Mouse (Mus musculus) cortical plate, adult 2 months (tissue): ENCODE measurements around the gene Clock. TPM values are rescaled to one million over a fixed set of nuclear protein-coding genes. Genes with fewer than 3 reads are reported as not detected.

ENCODE experiments used
- H3K27ac ChIP-seq: fragments of 200-500 bp; 2 replicates; pipeline ENCODE4 v1.5.1; 2012; ENCODE audit warnings: low read length, control low read depth, inconsistent platforms; ENCODE audit not compliant: insufficient read depth
- H3K4me1 ChIP-seq: fragments of 200-500 bp; 2 replicates; pipeline ENCODE4 v1.6.1; 2011; ENCODE audit warnings: low read length; ENCODE audit not compliant: control insufficient read depth, insufficient read depth
- H3K4me3 ChIP-seq: fragments of 200-500 bp; 2 replicates; pipeline ENCODE4 v1.5.1; 2011; ENCODE audit warnings: mild to moderate bottlenecking, low read length, control low read depth; ENCODE audit not compliant: insufficient read depth
- CTCF ChIP-seq: fragments of 200-500 bp; IDR thresholded peaks from 2 replicates; pipeline ENCODE4 v1.5.1; 2011; ENCODE audit warnings: mild to moderate bottlenecking, control low read depth, low read length; ENCODE audit not compliant: insufficient read depth; ENCODE audit errors: extremely low read depth
- POLR2A ChIP-seq: fragments of 200-500 bp; IDR thresholded peaks from 2 replicates; pipeline ENCODE4 v1.6.1; 2011; ENCODE audit warnings: mild to moderate bottlenecking, low read length, control low read depth; ENCODE audit not compliant: insufficient read depth; ENCODE audit errors: extremely low read depth
- polyA plus RNA-seq: library from polyadenylated mRNA; depleted of rRNA; stranded (reverse); fragments of >200 nt; gene quantifications from 2 replicates; pipeline ENCODE4 v1.2.3, GENCODE M21; 2012; rRNA removed

Gene Clock
- polyA plus RNA-seq, 1 experiment = 23.6 TPM

GRCm38 (mm10) chr5:76171039-76171438, 133.6 kb downstream of the Clock start:
- Histone ChIP-seq H3K27ac (no peak overlapping the region), H3K4me1 (no peaks in the 10 kb centered on the region), H3K4me3 (no peak overlapping the region)
- no peak for TF ChIP-seq CTCF
- no peak for TF ChIP-seq POLR2A

GRCm38 (mm10) chr5:76170522-76170921, 134.1 kb downstream of the Clock start:
- Histone ChIP-seq H3K4me3 (no peak overlapping the region), H3K27ac (no peak overlapping the region), H3K4me1 (no peaks in the 10 kb centered on the region)
- no peak for TF ChIP-seq POLR2A
- no peak for TF ChIP-seq CTCF

- Histone ChIP-seq H3K27ac (no peak overlapping the region), H3K4me1 (no peaks in the 10 kb centered on the region), H3K4me3 (no peak overlapping the region)
- no peak for TF ChIP-seq POLR2A
- no peak for TF ChIP-seq CTCF
Observed at GRCm38 (mm10) chr5:76164827-76165226, 139.8 kb downstream of the Clock start.

GRCm38 (mm10) chr5:76163828-76164390, 140.7 kb downstream of the Clock start:
- no peak overlapping the region for H3K27ac ChIP-seq
- TF ChIP-seq POLR2A = no peak
- no peak for TF ChIP-seq CTCF
- H3K4me1 ChIP-seq = no peaks in the 10 kb centered on the region
- no peak overlapping the region for H3K4me3 ChIP-seq

- H3K4me3 ChIP-seq = no peak overlapping the region
- H3K4me1 ChIP-seq = no peaks in the 10 kb centered on the region
- TF ChIP-seq POLR2A (no peak), CTCF (no peak)
- H3K27ac ChIP-seq = no peak overlapping the region
Observed at GRCm38 (mm10) chr5:76162926-76163325, 141.7 kb downstream of the Clock start.

- TF ChIP-seq POLR2A (no peak), CTCF (no peak)
- Histone ChIP-seq H3K4me1 (no peaks in the 10 kb centered on the region), H3K4me3 (no peak overlapping the region), H3K27ac (no peak overlapping the region)
Observed at GRCm38 (mm10) chr5:76161491-76161890, 143.1 kb downstream of the Clock start.

GRCm38 (mm10) chr5:76160086-76160485, 144.5 kb downstream of the Clock start:
- Histone ChIP-seq H3K4me1 (no peaks in the 10 kb centered on the region), H3K27ac (no peak overlapping the region), H3K4me3 (no peak overlapping the region)
- TF ChIP-seq CTCF (no peak), POLR2A (no peak)

Other genes starting within 250 kb of the Clock start
- 24.5 and 26.6 TPM in 2 replicates for gene Srd5a3, start 164.5 kb downstream of the Clock start, polyA plus RNA-seq
- 38.1 and 40.0 TPM in 2 replicates for gene Tmem165, start 120.9 kb downstream of the Clock start, polyA plus RNA-seq
- not detected in 2 replicates for gene Pdcl2, start 26.4 kb upstream of the Clock start, polyA plus RNA-seq
- not detected in 2 replicates for gene Nmu, start 59.0 kb upstream of the Clock start, polyA plus RNA-seq
- gene Gm7271, start 179.2 kb upstream of the Clock start, polyA plus RNA-seq = 0.44 and 0.47 TPM in 2 replicates
- 92.7 and 104 TPM in 2 replicates for gene Exoc1, start 224.5 kb upstream of the Clock start, polyA plus RNA-seq